Mouse (Mus musculus): ENCODE measurements at regions not wholly inside any gene's neighbourhood (a gene's known extent, or its start where the extent isn't known, plus 50 kb on each side); places are given as distances from the start of the nearest gene placed in this dataset.

- no peak for TF ChIP-seq CTCF (IDR thresholded peaks at IDR 0.05; ENCODE audit: borderline replicate concordance, extremely low read depth, insufficient read depth, insufficient read length)
- no peak for TF ChIP-seq POLR2A (IDR thresholded peaks at IDR 0.05; ENCODE audit: borderline replicate concordance, extremely low read depth, insufficient read depth, insufficient read length, poor library complexity, severe bottlenecking)
These were observed 133.7 kb upstream of the Sulf2 start for GRCm38 (mm10) chr2:166289198-166289597.

Data from brain, embryonic 14.5 days (tissue).